Mouse (Mus musculus): ENCODE measurements around the gene Cdc42ep4. TPM values are rescaled to one million over a fixed set of nuclear protein-coding genes. Genes with fewer than 3 reads are reported as not detected.

The Cdc42ep4 gene
- polyA plus RNA-seq, 1 experiment from 2014 or later: 107 TPM

- 94% methylated on average over 10 of the region's 10 CpGs for WGBS
- peaks cover 4% of the 10 kb centered on the region; the same call in 1 of the 2 replicates for H3K27me3 ChIP-seq (ENCODE audit: poor library complexity, severe bottlenecking)
- H3K4me3 ChIP-seq: peak overlapping the region; percentile 92; the same call in 1 of the 2 replicates
- H3K9me3 ChIP-seq: no peaks in the 10 kb centered on the region
- DNase-seq (ENCODE audit: extremely low spot score, low spot score): no peak
- peak overlapping the region; percentile 99 for H3K27ac ChIP-seq
- peaks cover 12% of the 10 kb centered on the region for H3K36me3 ChIP-seq (replicated peaks)
- peaks cover 60% of the 10 kb centered on the region for H3K4me1 ChIP-seq
Observed at GRCm38 (mm10) chr11:113752685-113753430, 1.2 kb upstream of the Cdc42ep4 start.

- Histone ChIP-seq H3K4me3 (peak overlapping the region; percentile 92), H3K36me3 (replicated peaks) (peaks cover 18% of the 10 kb centered on the region), H3K27ac (peak overlapping the region; percentile 99), H3K4me1 (peaks cover 66% of the 10 kb centered on the region), H3K9me3 (no peaks in the 10 kb centered on the region), H3K27me3 (ENCODE audit: poor library complexity, severe bottlenecking) (peaks cover 4% of the 10 kb centered on the region; the same call in 1 of the 2 replicates)
- no peak for DNase-seq (ENCODE audit: extremely low spot score, low spot score)
- WGBS: 34% methylated on average over 15 of the region's 15 CpGs
Observed at GRCm38 (mm10) chr11:113752158-113752661, 529 bp upstream of the Cdc42ep4 start.

GRCm38 (mm10) chr11:113750571-113751483, 854 bp downstream of the Cdc42ep4 start:
- H3K9me3 ChIP-seq: no peaks in the 10 kb centered on the region
- H3K4me3 ChIP-seq: peak overlapping the region; percentile 92
- WGBS: under 1% methylated on average over 67 of the region's 67 CpGs
- H3K27me3 ChIP-seq (ENCODE audit: poor library complexity, severe bottlenecking): peaks cover 4% of the 10 kb centered on the region; the same call in 1 of the 2 replicates
- peaks cover 74% of the 10 kb centered on the region for H3K4me1 ChIP-seq
- peak overlapping the region; percentile 99 for H3K27ac ChIP-seq
- DNase-seq (ENCODE audit: extremely low spot score, low spot score): peak; percentile 81
- H3K36me3 ChIP-seq (replicated peaks): peaks cover 28% of the 10 kb centered on the region

GRCm38 (mm10) chr11:113749749-113750351, 1.8 kb downstream of the Cdc42ep4 start:
- Histone ChIP-seq H3K4me1 (peaks cover 70% of the 10 kb centered on the region), H3K27me3 (ENCODE audit: poor library complexity, severe bottlenecking) (peaks cover 4% of the 10 kb centered on the region; the same call in 1 of the 2 replicates), H3K27ac (peak overlapping the region; percentile 99), H3K9me3 (no peaks in the 10 kb centered on the region), H3K36me3 (replicated peaks) (peaks cover 38% of the 10 kb centered on the region), H3K4me3 (peak overlapping the region; percentile 92)
- DNase-seq (ENCODE audit: extremely low spot score, low spot score): peak; percentile 75
- under 1% methylated on average over 9 of the region's 9 CpGs for WGBS

- H3K36me3 ChIP-seq (replicated peaks): peaks cover 47% of the 10 kb centered on the region
- peak; percentile 50 for DNase-seq (ENCODE audit: extremely low spot score, low spot score)
- H3K9me3 ChIP-seq: no peaks in the 10 kb centered on the region
- peaks cover 3% of the 10 kb centered on the region; the same call in 1 of the 2 replicates for H3K27me3 ChIP-seq (ENCODE audit: poor library complexity, severe bottlenecking)
- 11% methylated on average over 21 of the region's 21 CpGs for WGBS
- peak overlapping the region; percentile 92 for H3K4me3 ChIP-seq
- H3K4me1 ChIP-seq: peaks cover 61% of the 10 kb centered on the region
- peak overlapping the region; percentile 99 for H3K27ac ChIP-seq
Observed at GRCm38 (mm10) chr11:113748797-113749521, 2.7 kb downstream of the Cdc42ep4 start.

- Histone ChIP-seq H3K27ac (peak overlapping the region; percentile 99; the same call in 1 of the 2 replicates), H3K9me3 (peaks cover 8% of the 10 kb centered on the region), H3K27me3 (ENCODE audit: poor library complexity, severe bottlenecking) (no peaks in the 10 kb centered on the region), H3K36me3 (replicated peaks) (peaks cover 58% of the 10 kb centered on the region), H3K4me1 (peaks cover 57% of the 10 kb centered on the region), H3K4me3 (peak overlapping the region; percentile 92)
- 85% methylated on average over 11 of the region's 11 CpGs for WGBS
- no peak for DNase-seq (ENCODE audit: extremely low spot score, low spot score)
Observed at GRCm38 (mm10) chr11:113747725-113748380, 3.8 kb downstream of the Cdc42ep4 start.

- 82% methylated on average over 16 of the region's 16 CpGs for WGBS
Observed at GRCm38 (mm10) chr11:113747056-113747455, 4.6 kb downstream of the Cdc42ep4 start.

GRCm38 (mm10) chr11:113745961-113746360, 5.7 kb downstream of the Cdc42ep4 start:
- 90% methylated on average over 4 of the region's 4 CpGs for whole genome bisulfite sequencing
- Histone ChIP-seq H3K27ac (no peak overlapping the region), H3K27me3 (ENCODE audit: poor library complexity, severe bottlenecking) (no peaks in the 10 kb centered on the region), H3K9me3 (peaks cover 13% of the 10 kb centered on the region), H3K4me3 (no peak overlapping the region), H3K36me3 (replicated peaks) (peaks cover 77% of the 10 kb centered on the region), H3K4me1 (peaks cover 47% of the 10 kb centered on the region)
- DNase-seq (ENCODE audit: extremely low spot score, low spot score): no peak

More at GRCm38 (mm10) chr11:113747056-113747455, 4.6 kb downstream of the Cdc42ep4 start:
- Histone ChIP-seq H3K4me3 (no peak overlapping the region), H3K4me1 (peaks cover 52% of the 10 kb centered on the region), H3K36me3 (replicated peaks) (peaks cover 66% of the 10 kb centered on the region), H3K27ac (no peak overlapping the region), H3K9me3 (peaks cover 12% of the 10 kb centered on the region), H3K27me3 (ENCODE audit: poor library complexity, severe bottlenecking) (no peaks in the 10 kb centered on the region)
- DNase-seq (ENCODE audit: extremely low spot score, low spot score): peak; percentile 35

- Histone ChIP-seq H3K9me3 (peaks cover 13% of the 10 kb centered on the region), H3K27me3 (ENCODE audit: poor library complexity, severe bottlenecking) (no peaks in the 10 kb centered on the region), H3K4me3 (no peak overlapping the region), H3K27ac (no peak overlapping the region), H3K36me3 (replicated peaks) (peaks cover 94% of the 10 kb centered on the region), H3K4me1 (peaks cover 42% of the 10 kb centered on the region)
- DNase-seq (ENCODE audit: extremely low spot score, low spot score): no peak
- 98% methylated on average over 1 of the region's 1 CpGs for WGBS
Observed at GRCm38 (mm10) chr11:113742998-113743397, 8.7 kb downstream of the Cdc42ep4 start.

- Histone ChIP-seq H3K9me3 (peaks cover 13% of the 10 kb centered on the region), H3K4me1 (peaks cover 46% of the 10 kb centered on the region), H3K36me3 (replicated peaks) (peaks cover 96% of the 10 kb centered on the region), H3K27ac (no peak overlapping the region), H3K4me3 (no peak overlapping the region), H3K27me3 (ENCODE audit: poor library complexity, severe bottlenecking) (no peaks in the 10 kb centered on the region)
- no peak for DNase-seq (ENCODE audit: extremely low spot score, low spot score)
- 92% methylated on average over 7 of the region's 7 CpGs for WGBS
Observed at GRCm38 (mm10) chr11:113740100-113740499, 11.6 kb downstream of the Cdc42ep4 start.

- DNase-seq (ENCODE audit: extremely low spot score, low spot score): no peak
- Histone ChIP-seq H3K36me3 (replicated peaks) (peaks cover 95% of the 10 kb centered on the region), H3K9me3 (peaks cover 13% of the 10 kb centered on the region), H3K27ac (no peak overlapping the region), H3K4me1 (peaks cover 55% of the 10 kb centered on the region), H3K27me3 (ENCODE audit: poor library complexity, severe bottlenecking) (no peaks in the 10 kb centered on the region), H3K4me3 (no peak overlapping the region)
- 90% methylated on average over 8 of the region's 8 CpGs for WGBS
Observed at GRCm38 (mm10) chr11:113739213-113739612, 12.5 kb downstream of the Cdc42ep4 start.
